Mouse (Mus musculus): ENCODE results near the gene Itga3.

- TF ChIP-seq ZNF384 (IDR thresholded peaks at IDR 0.05; ENCODE audit: low read depth, low read length) (no peak), CTCF (IDR thresholded peaks at IDR 0.05 in 2 of 3, conservative IDR thresholded peaks at IDR 0.05 in 1 of 3; ENCODE audit: control insufficient read depth in 1 of 3, insufficient read depth in 1 of 3, low read depth in 2 of 3, low read length in 3 of 3, poor library complexity in 1 of 3, severe bottlenecking in 1 of 3) (no peak), MAZ (IDR thresholded peaks at IDR 0.05; ENCODE audit: low read depth, low read length) (peak; percentile 97), MAFK (IDR thresholded peaks at IDR 0.05; ENCODE audit: borderline replicate concordance, low read depth, low read length) (no peak), EP300 (IDR thresholded peaks at IDR 0.05; ENCODE audit: low read depth in 1 of 2, low read length in 2 of 2) (no peak), SIN3A (IDR thresholded peaks at IDR 0.05; ENCODE audit: low read length) (peak; percentile 99), POLR2A (IDR thresholded peaks at IDR 0.05; ENCODE audit: control insufficient read depth in 1 of 2, insufficient read depth in 1 of 2, low read depth in 1 of 2, low read length in 2 of 2, poor library complexity in 1 of 2) (peak; percentile 50 to 52; a peak in 2 of 4 replicates)
Measured at GRCm38 (mm10) chr11:95041139-95041609, 35.4 kb downstream of the Itga3 start, which contains the start of gene Pdk2.

All from MEL (cell line).